Mouse (Mus musculus) neural tube, embryonic 15.5 days (tissue): ENCODE measurements at regions not wholly inside any gene's neighbourhood (a gene's known extent, or its start where the extent isn't known, plus 50 kb on each side); places are given as distances from the start of the nearest gene placed in this dataset.
"Not testable (repeated sequence)": the region's sequence is repeated elsewhere in the genome, so short reads cannot be mapped to it uniquely, and the experiment has no call there.

Experiments used
- ATAC-seq: fragments of 200-750 bp; cut with Nextera tagmentation; 2 replicates; pipeline ENCODE4 v1.8.0; 2017; ENCODE audit warnings: mild to moderate bottlenecking, moderate TSS enrichment, moderate library complexity; ENCODE audit not compliant: low FRiP score
- H3K27ac ChIP-seq: fragments of 300-500 bp; sonication (generic); replicated peaks from 2 replicates; pipeline ENCODE4 v1.5.1; 2015; ENCODE audit warnings: mild to moderate bottlenecking, inconsistent platforms
- H3K27me3 ChIP-seq: fragments of 300-500 bp; sonication (generic); replicated peaks from 2 replicates; pipeline ENCODE4 v1.6.1; 2015; ENCODE audit warnings: inconsistent platforms
- H3K36me3 ChIP-seq: fragments of 300-500 bp; sonication (generic); 2 replicates; pipeline ENCODE4 v1.6.1; 2015; ENCODE audit warnings: inconsistent platforms
- H3K4me1 ChIP-seq: fragments of 300-500 bp; sonication (generic); 2 replicates; pipeline ENCODE4 v1.6.1; 2015; ENCODE audit warnings: inconsistent platforms
- H3K4me2 ChIP-seq: fragments of 300-500 bp; sonication (generic); 2 replicates; pipeline ENCODE4 v1.6.1; 2015; ENCODE audit warnings: inconsistent platforms, mild to moderate bottlenecking, moderate library complexity
- H3K4me3 ChIP-seq: fragments of 300-500 bp; sonication (generic); replicated peaks from 2 replicates; pipeline ENCODE4 v1.5.1; 2015; ENCODE audit warnings: mild to moderate bottlenecking, inconsistent platforms
- H3K9ac ChIP-seq: fragments of 300-500 bp; sonication (generic); replicated peaks from 2 replicates; pipeline ENCODE4 v1.6.1; 2015; ENCODE audit warnings: mild to moderate bottlenecking, inconsistent platforms
- H3K9me3 ChIP-seq: fragments of 300-500 bp; sonication (generic); replicated peaks from 2 replicates; pipeline ENCODE4 v1.6.1; 2016; ENCODE audit warnings: inconsistent platforms
- WGBS: fragments of 180-500 bp; shearing (Covaris S2); methylation state at CpG from one replicate; pipeline ENCODE4 v1.1.7; 2015; ENCODE audit warnings: mixed read lengths; 5-methylcytosine and 5-hydroxymethylcytosine counted together

GRCm38 (mm10) chr8:20436956-20437355, 73.9 kb upstream of the Gm15319 start:
- not testable (repeated sequence) for H3K27ac ChIP-seq, H3K36me3 ChIP-seq, H3K4me2 ChIP-seq, H3K9ac ChIP-seq, H3K27me3 ChIP-seq, H3K9me3 ChIP-seq, H3K4me3 ChIP-seq, ATAC-seq, H3K4me1 ChIP-seq
- WGBS, result 67% methylated on average over 4 of the region's 4 CpGs

GRCm38 (mm10) chr8:20433236-20433635, 70.2 kb upstream of the Gm15319 start:
- not testable (repeated sequence) for H3K4me1 ChIP-seq, H3K4me3 ChIP-seq, ATAC-seq, H3K9ac ChIP-seq, H3K27ac ChIP-seq, H3K36me3 ChIP-seq, H3K9me3 ChIP-seq, H3K4me2 ChIP-seq, H3K27me3 ChIP-seq

- H3K9ac ChIP-seq, H3K9me3 ChIP-seq, H3K27ac ChIP-seq, H3K4me3 ChIP-seq, H3K36me3 ChIP-seq, ATAC-seq, H3K4me1 ChIP-seq, H3K4me2 ChIP-seq, H3K27me3 ChIP-seq: not testable (repeated sequence)
- 81% methylated on average over 4 of the region's 4 CpGs for WGBS
Observed at GRCm38 (mm10) chr8:20429469-20429868, 66.5 kb upstream of the Gm15319 start.

GRCm38 (mm10) chr8:20424903-20425222, 61.9 kb upstream of the Gm15319 start:
- not testable (repeated sequence) for H3K9me3 ChIP-seq, ATAC-seq, H3K9ac ChIP-seq, H3K27ac ChIP-seq, H3K4me1 ChIP-seq, H3K36me3 ChIP-seq, H3K27me3 ChIP-seq
- WGBS, result 32% methylated on average over 3 of the region's 3 CpGs
- Histone ChIP-seq H3K4me2 (peak overlapping the region; percentile 29), H3K4me3 (peak overlapping the region; percentile 48)

- H3K27ac ChIP-seq, result 0 out of 2 replicates have a peak overlapping the region, but pooled peaks have one; percentile 6
- H3K27me3 ChIP-seq, result not testable (repeated sequence)
Observed at GRCm38 (mm10) chr8:20424104-20424902, 61.3 kb upstream of the Gm15319 start.

GRCm38 (mm10) chr8:20420807-20421206, 57.8 kb upstream of the Gm15319 start:
- not testable (repeated sequence) for H3K4me3 ChIP-seq, H3K4me2 ChIP-seq, H3K9ac ChIP-seq, H3K9me3 ChIP-seq, H3K4me1 ChIP-seq, H3K27ac ChIP-seq, H3K27me3 ChIP-seq, H3K36me3 ChIP-seq, ATAC-seq

More at GRCm38 (mm10) chr8:20424104-20424902, 61.3 kb upstream of the Gm15319 start:
- H3K9ac ChIP-seq, result peak overlapping the region; percentile 55
- H3K4me2 ChIP-seq, result peak overlapping the region; percentile 37
- peak; percentile 100 for ATAC-seq
- WGBS, result 7% methylated on average over 70 of the region's 72 CpGs
- peak overlapping the region; percentile 48 for H3K4me3 ChIP-seq
- not testable (repeated sequence) for H3K4me1 ChIP-seq, H3K36me3 ChIP-seq, H3K9me3 ChIP-seq
